Mouse (Mus musculus): ENCODE results near the gene Tmem63a. TPM values are rescaled to one million over a fixed set of nuclear protein-coding genes. Genes with fewer than 3 reads are reported as not detected.

The Tmem63a gene
- polyA plus RNA-seq, 1 experiment from 2014 or later: 11.8 TPM

GRCm38 (mm10) chr1:180952808-180953207 lies 10.7 kb downstream of the Tmem63a start:
- no peak for ATAC-seq (ENCODE audit: low FRiP score, low TSS enrichment)
- Histone ChIP-seq H3K9me3 (ENCODE audit: low read length) (no peaks in the 10 kb centered on the region), H3K27ac (ENCODE audit: low read length) (no peak overlapping the region)

GRCm38 (mm10) chr1:180956401-180956800 lies 14.3 kb downstream of the Tmem63a start:
- Histone ChIP-seq H3K9ac (replicated peaks; ENCODE audit: low read length) (no peak overlapping the region), H3K36me3 (ENCODE audit: insufficient read depth, low read length) (peaks cover 7% of the 10 kb centered on the region; the same call in 1 of the 2 replicates), H3K27ac (ENCODE audit: low read length) (0 out of 2 replicates have a peak overlapping the region, but pooled peaks have one; percentile 9), H3K4me1 (ENCODE audit: insufficient read depth, low read length) (0 out of 2 replicates have a peak, but pooled peaks cover 5% of the 10 kb centered on the region), H3K4me2 (replicated peaks; ENCODE audit: low read depth, low read length) (no peak overlapping the region), H3K4me3 (ENCODE audit: low read length) (no peak overlapping the region), H3K27me3 (ENCODE audit: insufficient read depth, low read length) (no peaks in the 10 kb centered on the region), H3K9me3 (ENCODE audit: low read length) (no peaks in the 10 kb centered on the region)
- WGBS: 91% methylated on average over 8 of the region's 8 CpGs
- no peak for ATAC-seq (ENCODE audit: low FRiP score, low TSS enrichment)

More at GRCm38 (mm10) chr1:180952808-180953207, 10.7 kb downstream of the Tmem63a start:
- 0 out of 2 replicates have a peak, but pooled peaks cover 5% of the 10 kb centered on the region for H3K4me1 ChIP-seq (ENCODE audit: insufficient read depth, low read length)
- peaks cover 16% of the 10 kb centered on the region for H3K36me3 ChIP-seq (ENCODE audit: insufficient read depth, low read length)
- H3K4me2 ChIP-seq (replicated peaks; ENCODE audit: low read depth, low read length): no peak overlapping the region
- H3K27me3 ChIP-seq (ENCODE audit: insufficient read depth, low read length): no peaks in the 10 kb centered on the region
- 88% methylated on average over 5 of the region's 5 CpGs for WGBS
- H3K9ac ChIP-seq (replicated peaks; ENCODE audit: low read length): no peak overlapping the region
- no peak overlapping the region for H3K4me3 ChIP-seq (ENCODE audit: low read length)

GRCm38 (mm10) chr1:180956973-180957381 lies 14.8 kb downstream of the Tmem63a start:
- peak; percentile 82 for ATAC-seq (ENCODE audit: low FRiP score, low TSS enrichment)
- 80% methylated on average over 8 of the region's 8 CpGs for WGBS
- H3K36me3 ChIP-seq (ENCODE audit: insufficient read depth, low read length): peaks cover 7% of the 10 kb centered on the region; the same call in 1 of the 2 replicates

GRCm38 (mm10) chr1:180957989-180958388 lies 15.8 kb downstream of the Tmem63a start:
- ATAC-seq (ENCODE audit: low FRiP score, low TSS enrichment): no peak
- H3K27me3 ChIP-seq (ENCODE audit: insufficient read depth, low read length): no peaks in the 10 kb centered on the region
- H3K4me3 ChIP-seq (ENCODE audit: low read length): no peak overlapping the region
- H3K4me1 ChIP-seq (ENCODE audit: insufficient read depth, low read length): no peaks in the 10 kb centered on the region
- no peak overlapping the region for H3K4me2 ChIP-seq (replicated peaks; ENCODE audit: low read depth, low read length)
- 73% methylated on average over 3 of the region's 3 CpGs for WGBS
- no peak overlapping the region for H3K9ac ChIP-seq (replicated peaks; ENCODE audit: low read length)
- H3K27ac ChIP-seq (ENCODE audit: low read length): no peak overlapping the region
- H3K9me3 ChIP-seq (ENCODE audit: low read length): no peaks in the 10 kb centered on the region
- peaks cover 15% of the 10 kb centered on the region; the same call in 1 of the 2 replicates for H3K36me3 ChIP-seq (ENCODE audit: insufficient read depth, low read length)

More at GRCm38 (mm10) chr1:180956973-180957381, 14.8 kb downstream of the Tmem63a start:
- 0 out of 2 replicates have a peak overlapping the region, but pooled peaks have one; percentile 9 for H3K27ac ChIP-seq (ENCODE audit: low read length)
- no peak overlapping the region for H3K9ac ChIP-seq (replicated peaks; ENCODE audit: low read length)
- no peaks in the 10 kb centered on the region for H3K27me3 ChIP-seq (ENCODE audit: insufficient read depth, low read length)
- no peak overlapping the region for H3K4me2 ChIP-seq (replicated peaks; ENCODE audit: low read depth, low read length)
- 0 out of 2 replicates have a peak, but pooled peaks cover 5% of the 10 kb centered on the region for H3K4me1 ChIP-seq (ENCODE audit: insufficient read depth, low read length)
- H3K9me3 ChIP-seq (ENCODE audit: low read length): no peaks in the 10 kb centered on the region
- H3K4me3 ChIP-seq (ENCODE audit: low read length): no peak overlapping the region

- Histone ChIP-seq H3K27me3 (ENCODE audit: insufficient read depth, low read length) (no peaks in the 10 kb centered on the region), H3K4me2 (replicated peaks; ENCODE audit: low read depth, low read length) (no peak overlapping the region), H3K4me1 (ENCODE audit: insufficient read depth, low read length) (no peaks in the 10 kb centered on the region), H3K9me3 (ENCODE audit: low read length) (no peaks in the 10 kb centered on the region), H3K36me3 (ENCODE audit: insufficient read depth, low read length) (peaks cover 18% of the 10 kb centered on the region; the same call in 1 of the 2 replicates), H3K9ac (replicated peaks; ENCODE audit: low read length) (no peak overlapping the region), H3K4me3 (ENCODE audit: low read length) (no peak overlapping the region), H3K27ac (ENCODE audit: low read length) (no peak overlapping the region)
- WGBS: 66% methylated on average over 3 of the region's 3 CpGs
- ATAC-seq (ENCODE audit: low FRiP score, low TSS enrichment): no peak
These were observed 16.7 kb downstream of the Tmem63a start for GRCm38 (mm10) chr1:180958797-180959196.

GRCm38 (mm10) chr1:180965786-180966185 lies 23.6 kb downstream of the Tmem63a start:
- Histone ChIP-seq H3K36me3 (ENCODE audit: insufficient read depth, low read length) (peaks cover 11% of the 10 kb centered on the region; the same call in 1 of the 2 replicates), H3K9ac (replicated peaks; ENCODE audit: low read length) (no peak overlapping the region), H3K27me3 (ENCODE audit: insufficient read depth, low read length) (no peaks in the 10 kb centered on the region), H3K27ac (ENCODE audit: low read length) (no peak overlapping the region), H3K4me3 (ENCODE audit: low read length) (no peak overlapping the region), H3K9me3 (ENCODE audit: low read length) (no peaks in the 10 kb centered on the region), H3K4me1 (ENCODE audit: insufficient read depth, low read length) (no peaks in the 10 kb centered on the region), H3K4me2 (replicated peaks; ENCODE audit: low read depth, low read length) (no peak overlapping the region)
- no peak for ATAC-seq (ENCODE audit: low FRiP score, low TSS enrichment)
- 79% methylated on average over 3 of the region's 3 CpGs for WGBS

- no peaks in the 10 kb centered on the region for H3K9me3 ChIP-seq (ENCODE audit: low read length)
- H3K4me1 ChIP-seq (ENCODE audit: insufficient read depth, low read length): no peaks in the 10 kb centered on the region
- no peak for ATAC-seq (ENCODE audit: low FRiP score, low TSS enrichment)
- H3K4me3 ChIP-seq (ENCODE audit: low read length): no peak overlapping the region
- 54% methylated on average over 3 of the region's 3 CpGs for WGBS
- no peak overlapping the region for H3K4me2 ChIP-seq (replicated peaks; ENCODE audit: low read depth, low read length)
- H3K27me3 ChIP-seq (ENCODE audit: insufficient read depth, low read length): no peaks in the 10 kb centered on the region
- no peak overlapping the region for H3K27ac ChIP-seq (ENCODE audit: low read length)
- H3K36me3 ChIP-seq (ENCODE audit: insufficient read depth, low read length): peaks cover 11% of the 10 kb centered on the region; the same call in 1 of the 2 replicates
- H3K9ac ChIP-seq (replicated peaks; ENCODE audit: low read length): no peak overlapping the region
These were observed 24.4 kb downstream of the Tmem63a start for GRCm38 (mm10) chr1:180966542-180966941.

- no peak overlapping the region for H3K9ac ChIP-seq (replicated peaks; ENCODE audit: low read length)
- H3K4me3 ChIP-seq (ENCODE audit: low read length): no peak overlapping the region
- H3K36me3 ChIP-seq (ENCODE audit: insufficient read depth, low read length): peaks cover 11% of the 10 kb centered on the region; the same call in 1 of the 2 replicates
- ATAC-seq (ENCODE audit: low FRiP score, low TSS enrichment): no peak
- no peaks in the 10 kb centered on the region for H3K27me3 ChIP-seq (ENCODE audit: insufficient read depth, low read length)
- whole genome bisulfite sequencing: 88% methylated on average over 7 of the region's 7 CpGs
- H3K4me2 ChIP-seq (replicated peaks; ENCODE audit: low read depth, low read length): no peak overlapping the region
- H3K4me1 ChIP-seq (ENCODE audit: insufficient read depth, low read length): no peaks in the 10 kb centered on the region
- no peak overlapping the region for H3K27ac ChIP-seq (ENCODE audit: low read length)
- no peaks in the 10 kb centered on the region for H3K9me3 ChIP-seq (ENCODE audit: low read length)
These were observed 25.1 kb downstream of the Tmem63a start for GRCm38 (mm10) chr1:180967261-180967660.

GRCm38 (mm10) chr1:180972941-180973340 lies 30.8 kb downstream of the Tmem63a start:
- no peaks in the 10 kb centered on the region for H3K4me1 ChIP-seq (ENCODE audit: insufficient read depth, low read length)
- ATAC-seq (ENCODE audit: low FRiP score, low TSS enrichment): no peak
- WGBS: 93% methylated on average over 9 of the region's 11 CpGs
- no peaks in the 10 kb centered on the region for H3K36me3 ChIP-seq (ENCODE audit: insufficient read depth, low read length)
- no peaks in the 10 kb centered on the region for H3K9me3 ChIP-seq (ENCODE audit: low read length)
- H3K4me3 ChIP-seq (ENCODE audit: low read length): no peak overlapping the region
- no peak overlapping the region for H3K9ac ChIP-seq (replicated peaks; ENCODE audit: low read length)
- no peaks in the 10 kb centered on the region for H3K27me3 ChIP-seq (ENCODE audit: insufficient read depth, low read length)
- no peak overlapping the region for H3K27ac ChIP-seq (ENCODE audit: low read length)
- H3K4me2 ChIP-seq (replicated peaks; ENCODE audit: low read depth, low read length): no peak overlapping the region

GRCm38 (mm10) chr1:180974126-180974746 lies 32.1 kb downstream of the Tmem63a start:
- H3K27me3 ChIP-seq (ENCODE audit: insufficient read depth, low read length): no peaks in the 10 kb centered on the region
- H3K9ac ChIP-seq (replicated peaks; ENCODE audit: low read length): no peak overlapping the region
- no peak overlapping the region for H3K4me3 ChIP-seq (ENCODE audit: low read length)
- H3K4me2 ChIP-seq (replicated peaks; ENCODE audit: low read depth, low read length): no peak overlapping the region
- H3K27ac ChIP-seq (ENCODE audit: low read length): no peak overlapping the region
- 62% methylated on average over 14 of the region's 14 CpGs for WGBS
- H3K9me3 ChIP-seq (ENCODE audit: low read length): no peaks in the 10 kb centered on the region
- no peaks in the 10 kb centered on the region for H3K36me3 ChIP-seq (ENCODE audit: insufficient read depth, low read length)
- peak; percentile 52 for ATAC-seq (ENCODE audit: low FRiP score, low TSS enrichment)
- no peaks in the 10 kb centered on the region for H3K4me1 ChIP-seq (ENCODE audit: insufficient read depth, low read length)

Data from kidney, embryonic 16.5 days (tissue).